Mouse (Mus musculus) thymus, adult 2 months (tissue): ENCODE results near the gene Pde8a.

Source experiments
- CTCF ChIP-seq: fragments of 200-500 bp; IDR thresholded peaks from 2 replicates; pipeline ENCODE4 v1.5.1; 2012; ENCODE audit warnings: mild to moderate bottlenecking, control low read depth, low read length, moderate library complexity, borderline replicate concordance; ENCODE audit not compliant: control insufficient read depth, poor library complexity, insufficient read depth; ENCODE audit errors: extremely low read depth
- POLR2A ChIP-seq: fragments of 200-500 bp; IDR thresholded peaks from 2 replicates; pipeline ENCODE4 v1.6.1; 2012; ENCODE audit warnings: mild to moderate bottlenecking, low read length, control low read depth, moderate library complexity; ENCODE audit not compliant: control insufficient read depth, poor library complexity, insufficient read depth; ENCODE audit errors: extremely low read depth

DNA sequence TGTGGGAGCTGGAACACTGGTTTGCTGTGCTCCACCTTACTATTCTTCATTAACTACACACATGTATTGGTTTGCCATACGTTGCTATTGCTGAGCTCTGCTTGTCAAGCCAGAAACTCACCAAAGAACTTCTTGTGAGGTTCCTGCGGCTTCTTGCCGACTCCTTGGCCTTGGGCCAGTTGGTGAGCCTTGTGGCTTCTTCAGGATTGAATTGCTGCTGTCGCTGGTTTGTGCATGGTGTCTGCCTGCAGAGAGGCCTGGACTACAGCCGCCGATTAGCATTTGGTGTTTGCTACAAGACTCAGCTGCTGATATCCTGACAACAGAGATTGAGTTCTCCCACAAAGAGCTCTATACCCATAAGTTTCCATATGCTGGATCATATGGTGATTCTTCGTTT, 10.9 kb downstream of the Pde8a start:
- no peak for TF ChIP-seq POLR2A
- TF ChIP-seq CTCF = no peak
